In the genomic region with DNA sequence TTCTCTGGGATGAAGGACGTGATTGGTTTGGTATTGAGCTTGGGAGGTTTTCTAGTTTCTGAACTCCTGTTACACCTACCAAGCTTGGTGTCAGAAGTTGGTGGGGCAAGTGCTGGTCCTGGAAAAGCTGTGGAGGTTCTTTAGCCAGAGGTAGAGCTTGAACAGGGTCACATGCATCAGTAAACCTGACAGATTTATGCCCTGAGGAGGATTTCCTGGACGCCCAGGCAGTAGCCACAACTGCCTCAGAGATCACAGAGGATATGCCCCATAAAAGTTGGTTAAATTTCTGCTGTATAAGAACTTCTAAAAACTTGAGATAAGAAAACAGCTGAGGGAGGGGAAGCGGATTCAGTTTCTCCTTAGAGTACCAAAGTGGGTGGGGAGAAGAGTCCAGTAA, we compare ENCODE assay signal across 36 mouse cellular contexts. TPM values are rescaled to one million over a fixed set of nuclear protein-coding genes. Genes with fewer than 3 reads are reported as not detected.
"Had no signal": no experiment of that assay in that cellular context is flagged by ENCODE, and none has a peak within 500 bp of the region (broad histone marks: within the 10 kb centered on the region; RNA-seq: fewer than 3 reads in every experiment).

No protein-coding gene starts in this region.

- H3K36me3 ChIP-seq: heart, embryonic 13.5 days; heart, embryonic 15.5 days; hindbrain, embryonic 10.5 days; hindbrain, embryonic 12.5 days; intestine, embryonic 15.5 days; limb, embryonic 10.5 days; limb, embryonic 12.5 days; liver, embryonic 13.5 days; liver, embryonic 15.5 days had no signal

- H3K4me3 ChIP-seq: gastrocnemius, adult 2 months; heart, embryonic 13.5 days; heart, embryonic 15.5 days; hindbrain, embryonic 10.5 days; hindbrain, embryonic 12.5 days; intestine, embryonic 15.5 days; layer of hippocampus, adult 2 months; left cerebral cortex, adult 2 months; limb, embryonic 10.5 days; limb, embryonic 12.5 days; liver, embryonic 13.5 days; liver, embryonic 15.5 days had no signal

- H3K27me3 ChIP-seq: heart, embryonic 13.5 days; heart, embryonic 15.5 days; hindbrain, embryonic 12.5 days; intestine, embryonic 15.5 days; limb, embryonic 12.5 days; liver, embryonic 13.5 days; liver, embryonic 15.5 days had no signal

- H3K9ac ChIP-seq: heart, embryonic 13.5 days; heart, embryonic 15.5 days; hindbrain, embryonic 12.5 days; hindbrain, embryonic 14.5 days; intestine, embryonic 15.5 days; limb, embryonic 12.5 days; liver, embryonic 13.5 days; liver, embryonic 15.5 days; liver, postnatal 0 days had no signal

- H3K4me2 ChIP-seq: heart, embryonic 11.5 days; heart, embryonic 13.5 days; heart, embryonic 15.5 days; hindbrain, embryonic 12.5 days; hindbrain, embryonic 14.5 days; intestine, embryonic 15.5 days; limb, embryonic 12.5 days; liver, embryonic 11.5 days; liver, embryonic 13.5 days; liver, embryonic 15.5 days had no signal

- DNase-seq: gastrocnemius, adult 2 months; gastrocnemius, postnatal 10 days; gastrocnemius, postnatal 25 days; heart, adult 18-20 months; heart, postnatal 14 days; heart, postnatal 36 days; kidney, adult 9 months; kidney, postnatal 14 days; kidney, postnatal 4 days; liver; liver, embryonic 13.5 days had no signal

- ATAC-seq: hindbrain, embryonic 16.5 days; inflammation-experienced regulatory T-cells, adult 6 months; liver, postnatal 0 days had no signal

- H3K27ac ChIP-seq: gastrocnemius, adult 2 months; heart, embryonic 13.5 days; heart, embryonic 15.5 days; hindbrain, embryonic 10.5 days; hindbrain, embryonic 12.5 days; hindbrain, embryonic 14.5 days; intestine, embryonic 15.5 days; layer of hippocampus, adult 2 months; left cerebral cortex, adult 2 months; limb, embryonic 10.5 days; limb, embryonic 12.5 days; liver, embryonic 13.5 days; liver, embryonic 15.5 days had no signal

- H3K9me3 ChIP-seq: heart, embryonic 13.5 days; heart, embryonic 15.5 days; hindbrain, embryonic 12.5 days; intestine, embryonic 15.5 days; limb, embryonic 10.5 days; limb, embryonic 12.5 days; liver, embryonic 15.5 days had no signal

- H3K4me1 ChIP-seq: heart, embryonic 13.5 days; heart, embryonic 15.5 days; hindbrain, embryonic 10.5 days; hindbrain, embryonic 12.5 days; intestine, embryonic 15.5 days; limb, embryonic 10.5 days; limb, embryonic 12.5 days; liver, embryonic 13.5 days; liver, embryonic 15.5 days had no signal

RNA-seq across cellular contexts. Expression of gene 4931408C20Rik, which starts 1.9 kb away (rescaled TPM):
- total RNA-seq: gastrocnemius, adult 2 months; gastrocnemius, postnatal 10 days; gastrocnemius, postnatal 25 days; gastrocnemius, postnatal 4 days; granulocyte monocyte progenitor cell, adult 5-6 weeks; heart, adult 18-20 months; heart, postnatal 14 days; heart, postnatal 36 days; layer of hippocampus, adult 2 months; layer of hippocampus, postnatal 10 days; layer of hippocampus, postnatal 25 days; left cerebral cortex, adult 2 months; left cerebral cortex, postnatal 36 days had no signal
- polyA plus RNA-seq: frontal cortex, adult 2 months; heart, embryonic 11.5 days; heart, embryonic 13.5 days; heart, embryonic 15.5 days; heart, postnatal 0 days; hindbrain, embryonic 10.5 days; hindbrain, embryonic 12.5 days; hindbrain, embryonic 14.5 days; hindbrain, embryonic 16.5 days; inflammation-experienced regulatory T-cells, adult 6 months; intestine, embryonic 15.5 days; intestine, postnatal 0 days; limb, embryonic 10.5 days; limb, embryonic 12.5 days; limb, embryonic 14.5 days; liver, embryonic 11.5 days; liver, embryonic 13.5 days; liver, embryonic 15.5 days; liver, postnatal 0 days had no signal
